Mouse (Mus musculus) C2C12 (cell line): ENCODE measurements around the gene Slc7a1. TPM values are rescaled to one million over a fixed set of nuclear protein-coding genes. Genes with fewer than 3 reads are reported as not detected.

ENCODE experiments used
- H3K27me3 ChIP-seq: one replicate; pipeline ENCODE4 v1.6.1; 2011; ENCODE audit not compliant: control insufficient read depth, insufficient read depth, insufficient read length
- H3K36me3 ChIP-seq: one replicate; pipeline ENCODE4 v1.6.1; 2011; ENCODE audit not compliant: control insufficient read depth, insufficient read depth
- H3K4me3 ChIP-seq: one replicate; pipeline ENCODE4 v1.5.1; 2011; ENCODE audit warnings: mild to moderate bottlenecking, control low read depth; ENCODE audit not compliant: poor library complexity, insufficient read depth, severe bottlenecking
- H3K79me2 ChIP-seq: one replicate; pipeline ENCODE4 v1.6.1; 2011; ENCODE audit not compliant: control insufficient read depth, insufficient read depth
- H3K79me3 ChIP-seq: one replicate; pipeline ENCODE4 v1.6.1; 2011; ENCODE audit warnings: low read depth, control low read depth
- H3ac ChIP-seq: one replicate; pipeline ENCODE3; 2011; ENCODE audit warnings: low read depth; ENCODE audit not compliant: control insufficient read depth, insufficient read length
- CEBPB ChIP-seq: IDR thresholded peaks from one replicate; pipeline ENCODE4 v1.6.1; 2011; ENCODE audit warnings: low read depth, mild to moderate bottlenecking, control low read depth, moderate library complexity
- CTCF ChIP-seq: IDR thresholded peaks from one replicate; pipeline ENCODE4 v1.5.1; 2011; ENCODE audit not compliant: control insufficient read depth, insufficient read depth, insufficient read length
- FOSL1 ChIP-seq: IDR thresholded peaks from one replicate; pipeline ENCODE4 v1.8.0; 2011; ENCODE audit warnings: mild to moderate bottlenecking, low read length; ENCODE audit not compliant: poor library complexity, insufficient read depth, severe bottlenecking
- MAX ChIP-seq: IDR thresholded peaks from one replicate; pipeline ENCODE4 v1.6.1; 2011; ENCODE audit warnings: mild to moderate bottlenecking, control low read depth
- MYOD1 ChIP-seq: IDR thresholded peaks from one replicate; pipeline ENCODE4 v1.6.1; 2011; ENCODE audit warnings: low read depth; ENCODE audit not compliant: control insufficient read depth, insufficient read length
- MYOG ChIP-seq: IDR thresholded peaks from one replicate; pipeline ENCODE4 v1.6.1; 2011; ENCODE audit not compliant: control insufficient read depth, insufficient read length; ENCODE audit errors: extremely low read depth
- USF1 ChIP-seq: IDR thresholded peaks from one replicate; pipeline ENCODE4 v1.6.1; 2011; ENCODE audit warnings: low read depth, mild to moderate bottlenecking, control low read depth, moderate library complexity
- polyA plus RNA-seq: library from polyadenylated mRNA; unstranded; fragments of >200 nt; fragmentation: generic; extraction: Trizol; gene quantifications from one replicate; pipeline ENCODE4 v1.2.1, GENCODE M21; 2012; ENCODE audit warnings: missing spikeins

Slc7a1 gene
- polyA plus RNA-seq, 1 experiment = 34.6 TPM

DNA sequence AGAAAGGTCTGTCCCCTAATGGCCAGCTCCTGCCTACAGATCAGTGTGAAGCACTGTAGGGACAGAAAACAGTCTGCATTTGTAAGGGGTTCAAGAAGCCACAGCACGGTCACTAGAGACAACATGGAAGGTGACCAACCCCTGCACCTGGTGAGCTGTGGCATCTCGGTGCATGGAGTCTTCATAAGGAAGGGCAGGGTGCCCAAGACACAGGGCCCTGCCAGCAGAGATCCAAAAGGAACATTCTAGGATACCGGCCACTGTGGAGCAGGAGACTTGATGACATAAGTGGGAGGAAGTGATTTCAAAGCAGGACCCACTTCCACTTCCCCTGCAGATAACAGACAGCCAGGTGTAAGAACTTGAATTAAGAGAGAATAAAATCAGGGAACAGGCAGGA lies 43.9 kb downstream of the Slc7a1 start:
- peaks cover 45% of the 10 kb centered on the region for H3K79me3 ChIP-seq
- H3K79me2 ChIP-seq = peaks cover 83% of the 10 kb centered on the region
- no peak overlapping the region for H3ac ChIP-seq
- H3K36me3 ChIP-seq = peaks cover 66% of the 10 kb centered on the region
- TF ChIP-seq MYOG (no peak), USF1 (no peak), MYOD1 (no peak), MAX (no peak), FOSL1 (no peak), CTCF (no peak), CEBPB (no peak)
- no peak overlapping the region for H3K4me3 ChIP-seq
- H3K27me3 ChIP-seq = no peaks in the 10 kb centered on the region

DNA sequence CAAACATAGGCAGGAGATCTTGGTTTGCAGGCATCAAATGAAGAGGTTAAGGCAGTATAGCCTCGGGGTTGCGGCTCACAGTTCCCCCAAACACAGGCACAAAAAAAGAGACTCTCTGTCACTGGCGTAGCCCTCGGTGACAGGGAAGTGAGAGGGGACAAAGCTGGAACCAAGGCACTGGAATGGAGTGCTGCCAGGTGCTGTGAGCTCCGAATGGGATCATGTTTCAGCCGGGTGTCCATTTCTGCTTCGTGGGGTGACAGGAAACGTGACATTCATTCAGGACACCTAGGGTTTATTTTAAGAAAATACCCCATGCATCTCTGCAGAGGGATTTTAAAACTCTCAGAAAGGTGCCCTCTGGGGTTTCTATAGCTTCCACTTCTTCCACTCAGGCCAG lies 45.2 kb downstream of the Slc7a1 start:
- TF ChIP-seq CEBPB (no peak), MAX (no peak), MYOD1 (no peak), CTCF (no peak), MYOG (no peak), USF1 (no peak), FOSL1 (no peak)
- H3K27me3 ChIP-seq = no peaks in the 10 kb centered on the region
- H3K4me3 ChIP-seq = no peak overlapping the region
- H3K79me2 ChIP-seq = peaks cover 81% of the 10 kb centered on the region
- H3K79me3 ChIP-seq = peaks cover 35% of the 10 kb centered on the region
- H3ac ChIP-seq = no peak overlapping the region
- peaks cover 71% of the 10 kb centered on the region for H3K36me3 ChIP-seq

DNA sequence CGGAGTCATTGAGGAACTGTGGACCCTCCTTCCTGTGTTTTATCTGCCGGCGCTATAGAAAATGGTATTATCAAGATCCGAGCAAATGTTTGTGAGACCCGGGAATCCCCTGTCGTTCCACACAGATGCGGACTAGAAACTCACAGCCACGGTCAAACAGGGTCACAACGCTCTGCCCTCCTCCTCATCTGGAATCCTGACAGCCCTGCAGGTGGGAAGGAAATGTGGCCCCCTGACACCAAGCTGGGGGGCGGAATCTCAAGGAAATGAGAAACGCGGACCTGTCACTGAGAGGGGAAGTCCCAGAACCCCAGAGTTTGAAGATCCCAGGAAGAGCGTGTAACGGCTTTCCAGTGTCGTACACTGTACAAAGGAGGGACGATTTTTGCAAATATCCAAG lies 46.3 kb downstream of the Slc7a1 start:
- Histone ChIP-seq H3K36me3 (peaks cover 62% of the 10 kb centered on the region), H3K79me2 (peaks cover 71% of the 10 kb centered on the region)

DNA sequence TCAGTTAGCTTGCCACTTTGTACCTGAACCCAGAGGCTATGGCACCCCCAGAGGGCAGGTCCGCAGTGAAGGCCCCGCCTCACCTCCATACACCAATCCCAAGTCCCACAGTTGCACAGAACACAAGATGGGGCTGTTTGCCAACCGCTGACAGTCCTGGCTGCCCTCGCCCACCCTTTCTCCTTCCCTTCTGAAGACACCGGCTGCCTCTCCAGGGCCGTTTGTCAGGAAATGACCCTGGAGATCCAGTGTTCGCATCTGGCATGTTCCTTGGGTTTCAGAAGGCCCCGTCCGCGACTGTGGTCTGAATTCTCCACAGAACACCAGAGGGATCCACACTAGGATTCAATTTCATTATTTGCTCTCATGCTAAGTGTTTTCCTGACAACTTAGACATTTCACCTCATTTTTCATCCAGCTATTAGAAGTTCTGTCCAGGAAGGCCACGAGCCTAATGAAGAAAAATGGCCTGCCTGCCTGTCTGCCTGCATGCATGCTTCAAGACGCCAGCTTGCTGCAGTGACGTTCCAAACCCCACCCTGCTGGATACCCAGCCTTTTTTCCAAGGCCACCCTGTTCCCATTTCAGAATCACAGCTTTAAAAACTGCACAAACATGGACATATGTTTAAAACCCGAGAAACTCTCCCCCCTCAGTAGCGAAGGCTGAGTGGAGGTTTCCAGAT lies 50.2 kb downstream of the Slc7a1 start:
- no peaks in the 10 kb centered on the region for H3K27me3 ChIP-seq
- peaks cover 75% of the 10 kb centered on the region for H3K36me3 ChIP-seq
- TF ChIP-seq FOSL1 (no peak), CEBPB (no peak), MYOD1 (no peak), USF1 (no peak), MAX (no peak), MYOG (no peak)
- no peak overlapping the region for H3K4me3 ChIP-seq
- H3K79me3 ChIP-seq = peaks cover 4% of the 10 kb centered on the region
- H3ac ChIP-seq = no peak overlapping the region
- H3K79me2 ChIP-seq = peaks cover 31% of the 10 kb centered on the region

More for the DNA sequence above, 46.3 kb downstream of the Slc7a1 start:
- Histone ChIP-seq H3ac (no peak overlapping the region), H3K4me3 (no peak overlapping the region), H3K27me3 (no peaks in the 10 kb centered on the region), H3K79me3 (peaks cover 25% of the 10 kb centered on the region)
- no peak for TF ChIP-seq USF1
- TF ChIP-seq MAX = no peak
- no peak for TF ChIP-seq MYOD1

DNA sequence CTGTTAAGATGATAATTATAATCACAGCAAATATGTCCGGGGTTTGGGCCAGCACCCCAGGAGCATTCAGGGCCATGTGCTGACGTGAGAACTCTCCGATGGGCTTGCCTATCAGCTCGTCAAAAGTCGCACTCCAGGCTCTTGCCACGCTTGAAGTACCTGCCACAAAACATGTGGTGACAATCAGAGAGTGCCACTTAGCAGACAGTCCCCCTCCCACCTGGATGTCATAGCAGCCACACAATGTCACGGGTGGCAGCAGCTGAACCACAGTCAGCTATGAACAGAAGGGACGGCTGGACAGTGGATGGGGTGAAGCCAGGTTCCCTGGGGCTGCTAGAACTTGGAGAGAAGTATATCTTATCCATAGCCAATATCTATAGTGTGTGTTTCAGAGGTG lies 51.6 kb downstream of the Slc7a1 start:
- Histone ChIP-seq H3K79me2 (peaks cover 18% of the 10 kb centered on the region), H3K27me3 (no peaks in the 10 kb centered on the region), H3K36me3 (peaks cover 72% of the 10 kb centered on the region), H3K79me3 (peaks cover 4% of the 10 kb centered on the region), H3ac (no peak overlapping the region), H3K4me3 (no peak overlapping the region)
- TF ChIP-seq FOSL1 = no peak
- no peak for TF ChIP-seq CEBPB
- no peak for TF ChIP-seq MYOG
- no peak for TF ChIP-seq USF1
- no peak for TF ChIP-seq MAX
- no peak for TF ChIP-seq MYOD1
- no peak for TF ChIP-seq CTCF

DNA sequence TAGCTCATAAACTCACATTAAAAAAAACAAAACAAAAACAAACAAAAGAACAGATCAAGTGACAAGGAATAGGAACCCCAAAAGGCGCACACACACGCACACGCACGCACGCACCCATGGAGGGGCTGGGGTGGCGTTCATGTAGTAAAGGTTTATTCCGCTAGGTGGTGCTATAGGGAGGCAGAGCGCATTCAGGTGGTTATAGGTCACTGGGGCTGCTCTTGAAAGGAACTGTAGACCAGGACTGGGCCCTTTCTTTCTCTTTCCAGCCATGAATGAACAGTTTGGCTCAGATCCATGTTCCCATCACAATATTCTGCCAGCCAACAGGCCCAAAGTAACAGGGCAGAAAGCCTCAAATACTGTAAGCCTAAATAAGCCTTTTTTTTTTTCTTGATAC lies 53.2 kb downstream of the Slc7a1 start:
- Histone ChIP-seq H3K27me3 (no peaks in the 10 kb centered on the region), H3ac (no peak overlapping the region), H3K79me2 (peaks cover 16% of the 10 kb centered on the region), H3K36me3 (peaks cover 71% of the 10 kb centered on the region), H3K79me3 (peaks cover 4% of the 10 kb centered on the region), H3K4me3 (no peak overlapping the region)
- TF ChIP-seq FOSL1 (no peak), CTCF (peak; percentile 22)
